Mouse (Mus musculus) kidney, postnatal 0 days (tissue): ENCODE results near the gene Ipo4. TPM values are rescaled to one million over a fixed set of nuclear protein-coding genes. Genes with fewer than 3 reads are reported as not detected.

Experiments used
- ATAC-seq: fragments of 200-750 bp; cut with Nextera tagmentation; replicated peaks from 2 replicates; pipeline ENCODE4 v1.8.0; 2017; ENCODE audit warnings: low read depth, moderate number of reproducible peaks, moderate TSS enrichment, moderate library complexity; ENCODE audit not compliant: low FRiP score
- DNase-seq: peaks from one replicate; pipeline ENCODE4 v3.0.0-alpha.2; 2016; ENCODE audit warnings: low spot score
- H3K27ac ChIP-seq: fragments of 300-500 bp; sonication (generic); 2 replicates; pipeline ENCODE4 v1.5.1; 2014; ENCODE audit warnings: mild to moderate bottlenecking
- H3K27me3 ChIP-seq: fragments of 300-500 bp; sonication (generic); 2 replicates; pipeline ENCODE4 v1.6.1; 2014; ENCODE audit warnings: low read length, mixed read lengths; ENCODE audit not compliant: insufficient read depth
- H3K36me3 ChIP-seq: fragments of 300-500 bp; sonication (generic); 2 replicates; pipeline ENCODE4 v1.6.1; 2014; ENCODE audit warnings: low read length, mixed read lengths; ENCODE audit not compliant: insufficient read depth
- H3K4me1 ChIP-seq: fragments of 300-500 bp; sonication (generic); replicated peaks from 2 replicates; pipeline ENCODE4 v1.6.1; 2014; ENCODE audit warnings: antibody characterized with exemption, low read length, mixed read lengths; ENCODE audit not compliant: insufficient read depth
- H3K4me2 ChIP-seq: fragments of 300-500 bp; sonication (generic); 2 replicates; pipeline ENCODE4 v1.6.1; 2014; ENCODE audit warnings: mild to moderate bottlenecking, low read length, moderate library complexity, mixed read lengths
- H3K4me3 ChIP-seq: fragments of 300-500 bp; sonication (generic); replicated peaks from 2 replicates; pipeline ENCODE4 v1.5.1; 2014; ENCODE audit warnings: low read depth, low read length
- H3K9ac ChIP-seq: fragments of 300-500 bp; sonication (generic); 2 replicates; pipeline ENCODE4 v1.6.1; 2014; ENCODE audit warnings: low read depth, low read length
- H3K9me3 ChIP-seq: fragments of 300-500 bp; sonication (generic); replicated peaks from 2 replicates; pipeline ENCODE4 v1.6.1; 2016; ENCODE audit warnings: low read length, inconsistent platforms, mixed read lengths
- CTCF ChIP-seq: IDR thresholded peaks from 2 replicates; pipeline ENCODE4 v1.5.1; 2016; ENCODE audit warnings: antibody characterized with exemption, low read depth, mild to moderate bottlenecking, moderate library complexity
- WGBS: fragments of 180-500 bp; shearing (Covaris S2); extraction: QIAGEN DNeasy Blood & Tissue Kit; methylation state at CpG from one replicate; pipeline ENCODE4 v1.1.7; 2014; 5-methylcytosine and 5-hydroxymethylcytosine counted together
- polyA plus RNA-seq: library from polyadenylated mRNA; unstranded; fragments of >200 nt; fragmentation: Nextera tagmentation; extraction: Ambion mirVana; gene quantifications from 2 replicates; pipeline ENCODE4 v1.2.1, GENCODE M21; 2015

The Ipo4 gene
- polyA plus RNA-seq, 1 experiment from 2014 or later = 58.5 TPM

DNA sequence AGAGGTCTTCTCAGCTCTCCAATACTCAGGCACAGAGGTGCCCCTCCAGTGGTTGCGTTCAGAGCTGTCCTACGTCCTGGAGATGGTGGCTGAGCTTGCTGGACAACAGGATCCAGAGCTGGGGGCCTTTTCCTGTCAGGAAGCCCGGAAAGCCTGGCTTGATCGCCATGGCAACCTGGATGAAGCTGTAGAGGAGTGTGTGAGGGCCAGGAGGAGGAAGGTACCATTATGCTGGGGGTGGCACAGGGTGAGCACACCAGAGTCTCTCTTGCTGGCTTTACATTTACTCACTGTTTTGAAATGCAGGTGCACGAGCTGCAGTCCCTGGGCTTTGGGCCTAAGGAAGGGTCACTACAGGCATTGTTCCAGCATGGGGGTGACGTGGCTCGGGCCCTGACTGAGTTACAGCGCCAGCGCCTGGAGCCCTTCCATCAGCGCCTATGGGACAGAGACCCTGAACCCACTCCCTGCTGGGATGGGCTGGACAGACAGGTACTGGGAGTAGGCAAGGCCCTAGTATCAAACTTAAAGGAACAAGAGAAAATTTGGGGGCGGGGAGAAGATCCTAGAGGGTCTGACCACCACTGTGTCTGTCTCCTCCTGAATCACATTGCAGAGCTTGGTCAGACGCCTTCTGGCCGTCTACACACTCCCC is 39.6 kb downstream of the Ipo4 start:
- Histone ChIP-seq H3K4me2 (no peak overlapping the region), H3K9me3 (no peaks in the 10 kb centered on the region), H3K27me3 (no peaks in the 10 kb centered on the region), H3K36me3 (peaks cover 61% of the 10 kb centered on the region), H3K27ac (no peak overlapping the region), H3K9ac (no peak overlapping the region), H3K4me3 (no peak overlapping the region), H3K4me1 (peaks cover 15% of the 10 kb centered on the region; the same call in 1 of the 2 replicates)
- WGBS = 81% methylated on average over 13 of the region's 13 CpGs
- ATAC-seq = no peak
- DNase-seq = peak; percentile 30
- no peak for TF ChIP-seq CTCF

DNA sequence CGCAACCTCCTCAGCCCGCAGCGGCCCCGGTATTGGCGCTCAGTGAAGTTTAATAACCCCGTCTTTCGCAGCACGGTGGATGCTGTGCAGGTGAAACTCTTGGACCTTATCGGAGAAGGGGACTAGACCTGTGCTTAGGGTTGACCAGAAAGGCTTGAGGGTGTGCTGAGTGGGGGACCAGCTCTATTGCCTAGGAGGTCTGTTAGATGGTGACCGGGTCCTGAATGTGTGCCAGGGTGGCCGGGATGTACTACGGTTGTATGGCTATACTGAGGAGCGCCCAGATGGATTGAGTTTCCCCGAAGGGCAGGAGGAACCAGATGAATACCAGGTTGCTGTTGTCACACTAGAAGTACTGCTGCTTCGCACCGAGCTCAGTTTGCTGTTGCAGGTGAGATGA is 43.5 kb downstream of the Ipo4 start:
- peaks cover 15% of the 10 kb centered on the region; the same call in 1 of the 2 replicates for H3K4me1 ChIP-seq

DNA sequence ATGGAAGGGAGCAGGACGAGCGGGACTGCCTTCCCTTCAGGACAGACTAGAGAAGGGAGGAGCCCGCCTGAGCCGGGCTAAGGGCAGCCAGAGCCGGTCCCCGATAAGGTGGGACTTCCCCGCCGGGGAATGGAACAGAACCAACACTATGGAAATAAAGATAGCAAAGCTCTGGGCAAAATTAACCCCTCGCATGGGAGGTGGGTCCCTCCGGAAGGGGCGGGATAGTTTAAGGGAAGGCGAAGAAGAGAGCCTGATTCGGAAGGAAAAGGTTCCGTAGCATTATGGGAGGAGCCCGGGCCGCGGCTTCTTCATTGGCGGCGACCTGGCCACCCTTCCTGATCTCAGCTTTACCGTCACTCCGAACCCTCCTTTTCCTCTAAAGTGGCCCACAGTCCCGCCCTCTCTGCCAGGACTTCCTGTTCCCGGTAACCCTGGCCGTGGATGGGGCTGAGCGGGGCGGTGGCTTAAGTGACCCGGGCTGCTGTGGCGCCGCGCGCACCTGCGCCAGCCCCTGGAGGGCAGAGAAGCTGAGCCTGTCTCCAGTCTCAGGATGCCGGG is 44.3 kb downstream of the Ipo4 start, which contains the start of gene Rnf31:
Gene Rnf31 (plus strand): TSS at position 378 of the 561 bp plus-strand sequence.
- Histone ChIP-seq H3K9ac (peak within 1 kb of the TSS; percentile 92), H3K27me3 (no peaks in the 10 kb centered on the region), H3K4me3 (peak within 1 kb of the TSS; percentile 94), H3K4me2 (peak within 1 kb of the TSS; percentile 96), H3K36me3 (peaks cover 28% of the 10 kb centered on the region), H3K9me3 (no peaks in the 10 kb centered on the region), H3K27ac (peak within 1 kb of the TSS; percentile 99), H3K4me1 (peaks cover 15% of the 10 kb centered on the region; the same call in 1 of the 2 replicates)
- ATAC-seq = peak; percentile 91
- TF ChIP-seq CTCF = no peak
- under 1% methylated on average over 33 of the region's 33 CpGs for WGBS
- DNase-seq = peak; percentile 99

More for the DNA sequence above, 43.5 kb downstream of the Ipo4 start:
- H3K9me3 ChIP-seq = no peaks in the 10 kb centered on the region
- ATAC-seq = no peak
- H3K4me3 ChIP-seq = peak overlapping the region; percentile 94
- peak overlapping the region; percentile 92 for H3K9ac ChIP-seq
- DNase-seq = peak; percentile 15
- peak overlapping the region; percentile 99 for H3K27ac ChIP-seq
- WGBS = 4% methylated on average over 16 of the region's 16 CpGs
- H3K27me3 ChIP-seq = no peaks in the 10 kb centered on the region
- no peak for TF ChIP-seq CTCF
- peaks cover 33% of the 10 kb centered on the region for H3K36me3 ChIP-seq
- H3K4me2 ChIP-seq = peak overlapping the region; percentile 96

DNA sequence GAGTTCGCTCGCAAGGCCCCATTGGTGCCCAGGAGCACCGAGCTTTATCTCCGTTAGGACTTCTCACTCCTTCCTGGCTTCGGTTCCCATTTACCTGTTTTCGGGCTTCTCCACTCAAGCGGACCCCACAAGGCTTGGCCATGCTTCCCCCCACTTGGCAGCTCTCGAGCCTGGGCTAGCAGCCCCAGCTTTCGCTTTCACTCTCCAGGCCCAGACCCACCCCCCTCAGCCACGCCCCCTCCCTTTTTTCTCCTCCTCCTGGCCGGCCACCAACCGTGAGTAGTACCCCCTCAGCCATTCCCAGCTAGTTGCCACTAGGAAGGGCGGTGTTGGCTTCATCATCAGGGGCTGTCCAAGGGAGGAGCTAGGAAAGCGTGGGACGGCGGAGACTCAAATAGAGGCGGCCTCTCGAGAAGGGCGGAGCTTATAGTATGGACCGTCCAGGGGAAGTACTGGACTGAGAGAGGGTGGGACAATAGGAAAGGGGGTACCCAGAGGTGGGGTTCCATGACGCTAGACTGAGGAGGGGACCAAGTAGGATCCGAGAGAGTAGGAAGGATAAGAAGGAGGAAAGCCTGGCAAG is 44.9 kb downstream of the Ipo4 start, which contains the start of gene Psme2:
Gene Psme2 (minus strand): TSS at position 366 of the 583 bp plus-strand sequence.
- H3K36me3 ChIP-seq = peaks cover 22% of the 10 kb centered on the region
- peak; percentile 100 for DNase-seq
- H3K4me1 ChIP-seq = peaks cover 15% of the 10 kb centered on the region; the same call in 1 of the 2 replicates
- peak; percentile 94 for ATAC-seq
- peak within 1 kb of the TSS; percentile 92 for H3K9ac ChIP-seq
- no peaks in the 10 kb centered on the region for H3K9me3 ChIP-seq
- H3K27me3 ChIP-seq = no peaks in the 10 kb centered on the region
- peak within 1 kb of the TSS; percentile 99 for H3K27ac ChIP-seq
- peak within 1 kb of the TSS; percentile 94 for H3K4me3 ChIP-seq
- WGBS = under 1% methylated on average over 22 of the region's 22 CpGs
- TF ChIP-seq CTCF = 0 out of 2 replicates have a peak, but pooled peaks have one; percentile 26
- peak within 1 kb of the TSS; percentile 96 for H3K4me2 ChIP-seq

DNA sequence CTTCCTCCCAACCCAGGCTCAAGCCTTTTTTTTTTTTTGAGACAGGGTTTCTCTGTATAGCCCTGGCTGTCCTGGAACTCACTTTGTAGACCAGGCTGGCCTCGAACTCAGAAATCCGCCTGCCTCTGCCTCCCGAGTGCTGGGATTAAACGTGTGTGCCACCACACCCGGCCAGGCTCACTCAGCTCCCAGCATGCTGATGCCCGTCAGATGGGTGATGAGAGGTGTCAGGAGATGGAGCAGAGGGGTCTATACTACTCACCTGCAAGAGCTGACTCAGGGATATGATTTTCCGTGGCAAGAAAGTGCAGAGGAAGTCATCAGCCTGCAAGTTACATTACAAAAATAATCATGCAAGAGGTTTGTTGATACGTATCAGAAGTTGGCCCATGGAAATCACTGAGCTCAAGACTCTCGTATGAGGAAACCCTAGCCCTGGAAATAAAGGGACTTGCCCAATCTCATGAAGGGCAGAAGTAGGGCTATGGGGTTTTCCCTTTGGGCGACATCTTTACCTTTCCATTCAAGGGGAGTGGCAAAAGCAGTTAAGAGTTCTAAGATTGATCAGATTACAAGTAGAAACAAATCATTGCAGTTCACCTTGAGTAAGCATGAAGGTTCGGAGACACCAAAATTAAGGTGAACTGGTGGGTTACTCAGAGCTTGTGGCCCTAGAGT is 45.8 kb downstream of the Ipo4 start:
- H3K9me3 ChIP-seq = no peaks in the 10 kb centered on the region
- DNase-seq (no peak), ATAC-seq (no peak)
- peak overlapping the region; percentile 96 for H3K4me2 ChIP-seq
- H3K9ac ChIP-seq = peak overlapping the region; percentile 92
- H3K36me3 ChIP-seq = peaks cover 14% of the 10 kb centered on the region
- no peaks in the 10 kb centered on the region for H3K27me3 ChIP-seq
- H3K4me3 ChIP-seq = peak overlapping the region; percentile 94
- 77% methylated on average over 11 of the region's 11 CpGs for WGBS
- no peak for TF ChIP-seq CTCF
- H3K4me1 ChIP-seq = peaks cover 15% of the 10 kb centered on the region; the same call in 1 of the 2 replicates
- peak overlapping the region; percentile 99 for H3K27ac ChIP-seq

DNA sequence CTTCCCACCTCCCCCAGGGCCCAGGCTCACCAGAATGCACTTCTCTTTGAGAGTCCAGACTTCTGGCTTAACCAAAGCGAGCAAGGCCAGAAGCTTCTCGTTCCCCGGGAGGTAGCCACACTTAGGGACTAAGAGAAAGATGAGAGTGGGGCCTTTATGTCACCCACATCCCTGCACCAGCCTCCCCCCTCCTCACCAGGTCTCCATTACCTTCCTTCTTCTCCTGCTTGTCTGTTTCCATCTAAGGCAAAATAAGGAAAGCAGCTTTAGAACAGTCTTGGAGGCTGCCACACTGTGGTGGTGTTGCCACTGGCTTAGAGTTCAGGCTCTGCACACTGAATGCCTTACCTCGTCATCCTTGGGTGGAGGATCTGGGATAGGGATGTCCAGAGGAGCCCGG is 46.5 kb downstream of the Ipo4 start:
- no peak overlapping the region for H3K4me2 ChIP-seq
- no peak for DNase-seq
- no peaks in the 10 kb centered on the region for H3K9me3 ChIP-seq
- no peaks in the 10 kb centered on the region for H3K27me3 ChIP-seq
- ATAC-seq = no peak
- peaks cover 8% of the 10 kb centered on the region for H3K36me3 ChIP-seq
- no peak overlapping the region for H3K4me3 ChIP-seq
- no peak overlapping the region for H3K27ac ChIP-seq
- H3K9ac ChIP-seq = no peak overlapping the region
- no peak for TF ChIP-seq CTCF
- peaks cover 15% of the 10 kb centered on the region; the same call in 1 of the 2 replicates for H3K4me1 ChIP-seq
- 94% methylated on average over 5 of the region's 5 CpGs for WGBS
